Mouse (Mus musculus) MEL (cell line): Measurements from ENCODE around the gene Dcaf17. TPM values are rescaled to one million over a fixed set of nuclear protein-coding genes. Genes with fewer than 3 reads are reported as not detected.
A peak's percentile ranks its signal among the peaks of the same experiment; 100 is the strongest.

Experiments
- DNase-seq: peaks from one replicate; pipeline ENCODE4 v3.0.0; 2011; ENCODE audit warnings: low read depth, low spot score
- H3K27ac ChIP-seq: 2 replicates; pipeline ENCODE4 v1.5.1; 2012; ENCODE audit warnings: low read depth, mild to moderate bottlenecking, control low read depth, low read length, moderate library complexity; ENCODE audit not compliant: control insufficient read depth
- H3K27me3 ChIP-seq, 2 experiments: fragments of 150-350 bp in 1 of 2; sonication (generic) in 1 of 2; 2 replicates each; pipeline ENCODE4 v1.6.1; 2012; ENCODE audit warnings: low read length in 2 of 2, mild to moderate bottlenecking in 2 of 2, improper control_type of control experiment in 1 of 2, moderate library complexity in 1 of 2; ENCODE audit not compliant: insufficient read depth in 2 of 2, control insufficient read depth in 1 of 2
- H3K36me3 ChIP-seq, 2 experiments: 2 replicates each; pipeline ENCODE4 v1.6.1; 2012 to 2014; ENCODE audit warnings: low read length in 2 of 2, improper control_type of control experiment in 1 of 2, inconsistent platforms in 1 of 2, mild to moderate bottlenecking in 1 of 2; ENCODE audit not compliant: insufficient read depth in 2 of 2, control insufficient read depth in 1 of 2
- H3K4me1 ChIP-seq, 2 experiments: fragments of 150-350 bp in 1 of 2; sonication (generic) in 1 of 2; 2 replicates each; pipeline ENCODE4 v1.6.1; 2012; ENCODE audit warnings: low read length in 2 of 2, improper control_type of control experiment in 1 of 2, mild to moderate bottlenecking in 1 of 2; ENCODE audit not compliant: insufficient read depth in 2 of 2, control insufficient read depth in 1 of 2
- H3K4me3 ChIP-seq, 2 experiments: fragments of 150-350 bp in 1 of 2; sonication (generic) in 1 of 2; 2 replicates each; pipeline ENCODE4 v1.5.1; 2012; ENCODE audit warnings: low read depth in 2 of 2, low read length in 2 of 2, mild to moderate bottlenecking in 2 of 2, moderate library complexity in 2 of 2, control low read depth in 1 of 2, improper control_type of control experiment in 1 of 2; ENCODE audit not compliant: control insufficient read depth in 1 of 2, insufficient read depth in 1 of 2
- H3K79me2 ChIP-seq: 2 replicates; pipeline ENCODE4 v1.6.1; 2012; ENCODE audit warnings: mild to moderate bottlenecking, low read length, moderate library complexity; ENCODE audit not compliant: control insufficient read depth, poor library complexity, insufficient read depth
- H3K9ac ChIP-seq: 2 replicates; pipeline ENCODE4 v1.6.1; 2012; ENCODE audit warnings: low read depth, mild to moderate bottlenecking, control low read depth, low read length, moderate library complexity; ENCODE audit not compliant: control insufficient read depth, poor library complexity, severe bottlenecking
- H3K9me3 ChIP-seq: fragments of 150-350 bp; sonication (generic); replicated peaks from 2 replicates; pipeline ENCODE4 v1.6.1; 2012; ENCODE audit warnings: mild to moderate bottlenecking, low read length, improper control_type of control experiment, moderate library complexity; ENCODE audit not compliant: insufficient read depth
- BHLHE40 ChIP-seq: IDR thresholded peaks from 2 replicates; pipeline ENCODE4 v1.6.1; 2012; ENCODE audit warnings: low read depth, mild to moderate bottlenecking, inconsistent platforms, low read length, improper control_type of control experiment, borderline replicate concordance
- CHD1 ChIP-seq: IDR thresholded peaks from 2 replicates; pipeline ENCODE4 v1.6.1; 2012; ENCODE audit warnings: low read depth, mild to moderate bottlenecking, inconsistent platforms, low read length, improper control_type of control experiment
- CHD2 ChIP-seq: IDR thresholded peaks from 2 replicates; pipeline ENCODE4 v1.6.1; 2011; ENCODE audit warnings: low read length, improper control_type of control experiment
- CTCF ChIP-seq, 3 experiments: IDR thresholded peaks in 2 of 3; conservative IDR thresholded peaks in 1 of 3; 2 replicates each; pipeline ENCODE4 v1.5.1; 2011 to 2012; ENCODE audit warnings: low read length in 3 of 3, low read depth in 2 of 3, mild to moderate bottlenecking in 2 of 3, improper control_type of control experiment in 1 of 3, inconsistent platforms in 1 of 3, mixed read lengths in 1 of 3, moderate library complexity in 1 of 3; ENCODE audit not compliant: control insufficient read depth in 1 of 3, insufficient read depth in 1 of 3, poor library complexity in 1 of 3, severe bottlenecking in 1 of 3
- E2F4 ChIP-seq: IDR thresholded peaks from 2 replicates; pipeline ENCODE4 v1.6.1; 2011; ENCODE audit warnings: low read depth, low read length, improper control_type of control experiment, borderline replicate concordance
- ELF1 ChIP-seq: IDR thresholded peaks from 2 replicates; pipeline ENCODE4 v1.6.1; 2014; ENCODE audit warnings: low read depth, mild to moderate bottlenecking, inconsistent platforms, low read length, improper control_type of control experiment, moderate library complexity
- EP300 ChIP-seq, 2 experiments: IDR thresholded peaks; 2 replicates each; pipeline ENCODE4 v1.6.1; 2011; ENCODE audit warnings: improper control_type of control experiment in 2 of 2, low read length in 2 of 2, low read depth in 1 of 2, mild to moderate bottlenecking in 1 of 2
- ETS1 ChIP-seq: IDR thresholded peaks from 2 replicates; pipeline ENCODE4 v1.6.1; 2012; ENCODE audit warnings: low read depth, mild to moderate bottlenecking, inconsistent platforms, low read length, improper control_type of control experiment, moderate library complexity
- GABPA ChIP-seq: IDR thresholded peaks from 2 replicates; pipeline ENCODE4 v1.6.1; 2012; ENCODE audit warnings: low read depth, mild to moderate bottlenecking, inconsistent platforms, low read length, improper control_type of control experiment, moderate library complexity
- GATA1 ChIP-seq: IDR thresholded peaks from 2 replicates; pipeline ENCODE4 v1.6.1; 2011; ENCODE audit warnings: low read depth, low read length, improper control_type of control experiment
- HCFC1 ChIP-seq: IDR thresholded peaks from 2 replicates; pipeline ENCODE4 v1.6.1; 2012; ENCODE audit warnings: low read depth, mild to moderate bottlenecking, inconsistent platforms, low read length, improper control_type of control experiment, moderate library complexity
- JUND ChIP-seq: IDR thresholded peaks from 2 replicates; pipeline ENCODE4 v1.6.1; 2011; ENCODE audit warnings: low read depth, mild to moderate bottlenecking, improper control_type of control experiment, low read length
- KAT2A ChIP-seq: conservative IDR thresholded peaks from 2 replicates; pipeline ENCODE4 v1.6.1; 2012; ENCODE audit warnings: low read depth, low read length, improper control_type of control experiment, inconsistent platforms
- MAFK ChIP-seq: IDR thresholded peaks from 2 replicates; pipeline ENCODE4 v1.6.1; 2011; ENCODE audit warnings: low read depth, mild to moderate bottlenecking, low read length, improper control_type of control experiment, borderline replicate concordance
- MAX ChIP-seq: IDR thresholded peaks from 2 replicates; pipeline ENCODE4 v1.6.1; 2011; ENCODE audit warnings: low read length, improper control_type of control experiment
- MAZ ChIP-seq: IDR thresholded peaks from 2 replicates; pipeline ENCODE4 v1.6.1; 2012; ENCODE audit warnings: low read depth, mild to moderate bottlenecking, inconsistent platforms, low read length, improper control_type of control experiment
- MEF2A ChIP-seq: IDR thresholded peaks from 2 replicates; pipeline ENCODE4 v1.6.1; 2014; ENCODE audit warnings: low read depth, mild to moderate bottlenecking, inconsistent platforms, low read length, improper control_type of control experiment; ENCODE audit not compliant: poor library complexity, insufficient replicate concordance, severe bottlenecking; ENCODE audit errors: extremely low read depth
- MYB ChIP-seq: IDR thresholded peaks from 2 replicates; pipeline ENCODE4 v1.6.1; 2011; ENCODE audit warnings: mild to moderate bottlenecking, low read depth, low read length, improper control_type of control experiment
- MYC ChIP-seq: IDR thresholded peaks from 2 replicates; pipeline ENCODE4 v1.6.1; 2011; ENCODE audit warnings: low read depth, mild to moderate bottlenecking, low read length, improper control_type of control experiment, moderate library complexity
- NELFE ChIP-seq: IDR thresholded peaks from 2 replicates; pipeline ENCODE4 v1.6.1; 2011; ENCODE audit warnings: low read depth, low read length, improper control_type of control experiment
- POLR2A ChIP-seq, 2 experiments: IDR thresholded peaks; 2 replicates each; pipeline ENCODE4 v1.6.1; 2011 to 2012; ENCODE audit warnings: low read length in 2 of 2, mild to moderate bottlenecking in 2 of 2, control low read depth in 1 of 2, improper control_type of control experiment in 1 of 2, low read depth in 1 of 2, moderate library complexity in 1 of 2; ENCODE audit not compliant: control insufficient read depth in 1 of 2, insufficient read depth in 1 of 2, poor library complexity in 1 of 2
- POLR2AphosphoS5 ChIP-seq: IDR thresholded peaks from 2 replicates; pipeline ENCODE4 v1.6.1; 2012; ENCODE audit warnings: low read depth, borderline replicate concordance, mild to moderate bottlenecking, inconsistent platforms, low read length, moderate library complexity, mixed read lengths
- RAD21 ChIP-seq: IDR thresholded peaks from 2 replicates; pipeline ENCODE4 v1.6.1; 2011; ENCODE audit warnings: mild to moderate bottlenecking, low read depth, low read length, improper control_type of control experiment
- RCOR1 ChIP-seq: IDR thresholded peaks from 2 replicates; pipeline ENCODE4 v1.6.1; 2012; ENCODE audit warnings: low read depth, mild to moderate bottlenecking, inconsistent platforms, low read length, improper control_type of control experiment
- SIN3A ChIP-seq: IDR thresholded peaks from 2 replicates; pipeline ENCODE4 v1.6.1; 2012; ENCODE audit warnings: low read length, improper control_type of control experiment, inconsistent platforms
- SMC3 ChIP-seq: IDR thresholded peaks from 2 replicates; pipeline ENCODE4 v1.6.1; 2011; ENCODE audit warnings: low read depth, low read length, improper control_type of control experiment
- TAL1 ChIP-seq: IDR thresholded peaks from 2 replicates; pipeline ENCODE4 v1.6.1; 2012; ENCODE audit warnings: mild to moderate bottlenecking, inconsistent platforms, low read length, moderate library complexity, mixed read lengths
- TBP ChIP-seq: IDR thresholded peaks from 2 replicates; pipeline ENCODE4 v1.8.0; 2011; ENCODE audit warnings: low read depth, low read length, improper control_type of control experiment
- TCF12 ChIP-seq: IDR thresholded peaks from 2 replicates; pipeline ENCODE4 v1.6.1; 2014; ENCODE audit warnings: low read depth, mild to moderate bottlenecking, inconsistent platforms, low read length, improper control_type of control experiment, moderate library complexity
- UBTF ChIP-seq: IDR thresholded peaks from 2 replicates; pipeline ENCODE4 v1.6.1; 2012; ENCODE audit warnings: low read depth, mild to moderate bottlenecking, inconsistent platforms, low read length, improper control_type of control experiment, moderate library complexity, borderline replicate concordance; ENCODE audit not compliant: insufficient read depth
- USF1 ChIP-seq: IDR thresholded peaks from 2 replicates; pipeline ENCODE4 v1.6.1; 2014; ENCODE audit warnings: low read depth, mild to moderate bottlenecking, inconsistent platforms, low read length, improper control_type of control experiment, moderate library complexity
- USF2 ChIP-seq, 2 experiments: IDR thresholded peaks; 2 replicates each; pipeline ENCODE4 v1.6.1; 2011 to 2012; ENCODE audit warnings: improper control_type of control experiment in 2 of 2, low read length in 2 of 2, borderline replicate concordance in 1 of 2, inconsistent platforms in 1 of 2, low read depth in 1 of 2, mild to moderate bottlenecking in 1 of 2; ENCODE audit not compliant: insufficient read depth in 1 of 2
- ZC3H11A ChIP-seq: IDR thresholded peaks from 2 replicates; pipeline ENCODE4 v1.6.1; 2012; ENCODE audit warnings: low read depth, mild to moderate bottlenecking, inconsistent platforms, low read length, improper control_type of control experiment
- ZKSCAN1 ChIP-seq: IDR thresholded peaks from 2 replicates; pipeline ENCODE4 v1.6.1; 2012; ENCODE audit warnings: low read depth, mild to moderate bottlenecking, inconsistent platforms, low read length, improper control_type of control experiment, moderate library complexity
- ZMIZ1 ChIP-seq: IDR thresholded peaks from 2 replicates; pipeline ENCODE4 v1.6.1; 2012; ENCODE audit warnings: low read depth, mild to moderate bottlenecking, inconsistent platforms, low read length, improper control_type of control experiment, moderate library complexity
- ZNF384 ChIP-seq: IDR thresholded peaks from 2 replicates; pipeline ENCODE4 v1.6.1; 2012; ENCODE audit warnings: low read depth, mild to moderate bottlenecking, inconsistent platforms, low read length, improper control_type of control experiment
- polyA plus RNA-seq, 2 experiments: library from polyadenylated mRNA; stranded (reverse) in 1 of 2; unstranded in 1 of 2; fragments of >175 nt in 1 of 2; fragments of >200 nt in 1 of 2; gene quantifications; 2 replicates each; pipeline versions ENCODE4 v1.2.1 to v1.2.4; 2012; ENCODE audit warnings: low replicate concordance in 2 of 2, low read depth in 1 of 2; ENCODE audit not compliant: insufficient read length in 2 of 2, insufficient read depth in 1 of 2, missing spikeins in 1 of 2
- total RNA-seq: library from RNA; depleted of rRNA; stranded (reverse); fragments of 300-350 nt; gene quantifications from 2 replicates; pipeline ENCODE4 v1.2.3, GENCODE M21; 2012

The Dcaf17 gene
- total and polyA plus RNA-seq, 3 experiments = 15.1 to 16.3 TPM; not detected in 1

DNA sequence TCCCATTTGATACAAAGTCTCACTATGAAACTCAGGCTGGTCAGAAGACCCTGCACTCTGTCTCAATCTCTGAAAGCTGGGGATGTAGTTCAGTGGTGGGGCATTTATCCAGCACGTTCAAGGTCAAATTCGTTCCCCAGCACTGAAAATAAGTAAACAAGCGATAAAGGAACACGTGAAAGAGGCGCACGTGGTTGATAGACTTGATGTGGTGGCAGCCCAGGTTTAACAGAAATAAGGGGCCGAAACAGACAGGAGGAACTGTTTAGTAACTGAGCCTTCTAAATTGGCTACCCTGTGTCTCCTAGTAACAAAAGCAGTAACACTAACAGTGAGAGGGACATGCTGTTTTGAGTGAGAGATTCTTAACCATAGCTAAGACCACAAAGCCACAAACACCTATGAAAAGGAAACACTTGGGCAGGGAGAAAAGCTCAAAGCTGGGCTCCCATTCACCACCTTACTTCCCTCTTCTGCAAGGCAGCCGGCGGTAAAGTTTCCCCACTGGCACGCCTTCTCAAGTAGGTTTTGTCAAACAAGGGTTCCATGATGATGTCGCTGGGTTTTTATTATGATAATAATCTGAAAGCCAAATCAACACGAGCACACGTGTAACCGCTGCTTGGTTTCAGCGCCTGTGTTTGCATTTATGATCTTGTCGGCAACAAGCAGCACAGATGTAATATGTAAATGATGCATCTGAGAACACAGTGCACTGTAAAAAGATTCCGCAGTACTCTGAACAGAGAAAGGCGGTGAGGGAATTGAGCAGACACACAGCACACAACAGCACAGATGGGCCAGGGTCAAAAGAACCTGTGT, 22.9 kb upstream of the Dcaf17 start:
- peak overlapping the region; percentile 39; the same call in 1 of the 2 replicates for H3K27ac ChIP-seq
- H3K4me1 ChIP-seq = peaks cover 6 to 11% of the 10 kb centered on the region in 2 experiments
- peak; percentile 83 for DNase-seq
- TF ChIP-seq NELFE (no peak), CHD1 (no peak), RAD21 (no peak), BHLHE40 (peak; percentile 32; the same call in 1 of the 2 replicates), ZNF384 (no peak), POLR2A (IDR thresholded peaks at IDR 0.05; ENCODE audit: control insufficient read depth in 1 of 2, insufficient read depth in 1 of 2, low read depth in 1 of 2, low read length in 2 of 2, poor library complexity in 1 of 2) (no peak), SMC3 (no peak), MYC (0 out of 2 replicates have a peak, but pooled peaks have one; percentile 55), E2F4 (no peak), MAFK (no peak), GATA1 (no peak), TCF12 (no peak), ZKSCAN1 (no peak), MEF2A (no peak), CHD2 (no peak), USF1 (peak; percentile 46; the same call in 1 of the 2 replicates), TAL1 (no peak), ELF1 (no peak), CTCF (IDR thresholded peaks at IDR 0.05 in 2 of 3, conservative IDR thresholded peaks at IDR 0.05 in 1 of 3; ENCODE audit: control insufficient read depth in 1 of 3, insufficient read depth in 1 of 3, low read depth in 2 of 3, low read length in 3 of 3, poor library complexity in 1 of 3, severe bottlenecking in 1 of 3) (no peak), SIN3A (peak; percentile 56; the same call in 1 of the 2 replicates), ZC3H11A (no peak), HCFC1 (no peak), RCOR1 (peak; percentile 65; the same call in 1 of the 2 replicates), KAT2A (no peak), MYB (no peak), POLR2AphosphoS5 (no peak), UBTF (no peak), ETS1 (no peak), MAZ (no peak), USF2 (IDR thresholded peaks at IDR 0.05; ENCODE audit: borderline replicate concordance in 1 of 2, insufficient read depth in 1 of 2, low read depth in 1 of 2, low read length in 2 of 2) (no peak), GABPA (no peak), MAX (peak; percentile 76; the same call in 1 of the 2 replicates), ZMIZ1 (no peak), JUND (no peak), EP300 (IDR thresholded peaks at IDR 0.05; ENCODE audit: low read depth in 1 of 2, low read length in 2 of 2) (no peak), TBP (peak; percentile 47; the same call in 1 of the 2 replicates)

More for the DNA sequence above, 22.9 kb upstream of the Dcaf17 start:
- Histone ChIP-seq H3K4me3 (no peak overlapping the region), H3K36me3 (peaks cover 0 to 8% of the 10 kb centered on the region in 2 experiments; a peak in 2 of 4 replicates), H3K79me2 (no peaks in the 10 kb centered on the region), H3K9me3 (no peaks in the 10 kb centered on the region), H3K27me3 (no peaks in the 10 kb centered on the region), H3K9ac (peak overlapping the region; percentile 17; the same call in 1 of the 2 replicates)
